Mouse (Mus musculus) erythroid progenitor cell, adult 5-6 weeks (primary cell): ENCODE results near the gene Krtap26-1. TPM values are rescaled to one million over a fixed set of nuclear protein-coding genes. Genes with fewer than 3 reads are reported as not detected.

Experiments
- ATAC-seq: replicated peaks from 2 replicates; pipeline ENCODE4 v1.8.0; 2016; ENCODE audit warnings: moderate number of reproducible peaks, mild to moderate bottlenecking, moderate TSS enrichment, inconsistent platforms; ENCODE audit not compliant: poor library complexity, low FRiP score, severe bottlenecking
- total RNA-seq, 2 experiments: library from RNA; stranded (forward) in 1 of 2; stranded (reverse) in 1 of 2; fragments of 150-400 nt in 1 of 2; fragments of 186-747, 209-891 nt in 1 of 2; gene quantifications; 2 replicates each; pipeline versions ENCODE4 v1.2.3 to v1.2.4; 2015 to 2017; ENCODE audit warnings: low replicate concordance in 2 of 2

The Krtap26-1 gene
- total RNA-seq (2015; ENCODE audit: low replicate concordance) (not detected in 2 replicates), total RNA-seq (2017; ENCODE audit: low replicate concordance) (not detected in 2 replicates)

DNA sequence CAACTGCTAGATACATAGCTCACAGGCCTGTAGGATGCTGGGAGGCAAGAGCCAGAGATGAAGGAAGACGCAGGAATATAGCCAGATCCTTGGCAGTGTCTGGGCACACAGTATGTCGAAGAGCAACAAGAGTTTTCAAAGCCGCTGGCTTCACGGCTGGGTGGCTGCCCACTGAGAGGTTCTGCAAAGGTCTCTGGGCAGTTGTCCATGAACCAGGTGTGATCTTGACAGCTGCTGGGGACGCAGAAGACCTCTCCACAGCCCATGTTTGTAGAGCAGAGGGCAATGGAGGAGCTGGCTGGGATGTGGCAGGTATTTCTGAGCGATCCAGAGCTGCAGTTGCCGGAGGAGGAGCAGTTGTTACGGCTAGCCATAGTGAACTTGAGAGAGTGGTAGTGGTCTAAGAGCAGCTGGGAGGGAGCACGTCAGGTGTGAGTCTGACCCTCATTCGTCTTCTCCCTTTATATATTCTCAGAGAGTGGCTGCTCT lies at the start of gene Krtap26-1:
TSS of gene Krtap26-1 (minus strand) at position 439 of the 489 bp plus-strand sequence.
- no peak for ATAC-seq

DNA sequence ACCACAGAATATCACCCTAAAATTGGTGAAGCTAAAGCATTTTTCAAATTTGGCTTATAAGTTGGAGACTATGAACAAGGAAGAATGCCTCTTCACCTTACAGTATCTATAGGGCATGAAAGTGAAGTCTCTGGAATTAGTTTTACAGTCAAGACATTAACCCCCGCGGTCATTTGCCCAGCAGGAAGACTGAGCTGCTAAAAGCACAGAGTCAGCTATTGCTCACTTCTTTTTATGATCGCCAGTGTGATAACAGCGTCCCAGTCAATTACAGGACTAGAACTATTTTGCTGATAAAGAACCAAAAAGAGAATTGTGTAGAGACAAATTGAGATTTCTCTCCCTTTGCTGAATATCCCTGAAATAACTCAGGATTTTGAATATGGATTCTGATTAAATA lies 48.7 kb upstream of the Krtap26-1 start:
- ATAC-seq = no peak

- ATAC-seq = no peak
These were observed 33.7 kb upstream of the Krtap26-1 start for GRCm38 (mm10) chr16:88681282-88681681.

DNA sequence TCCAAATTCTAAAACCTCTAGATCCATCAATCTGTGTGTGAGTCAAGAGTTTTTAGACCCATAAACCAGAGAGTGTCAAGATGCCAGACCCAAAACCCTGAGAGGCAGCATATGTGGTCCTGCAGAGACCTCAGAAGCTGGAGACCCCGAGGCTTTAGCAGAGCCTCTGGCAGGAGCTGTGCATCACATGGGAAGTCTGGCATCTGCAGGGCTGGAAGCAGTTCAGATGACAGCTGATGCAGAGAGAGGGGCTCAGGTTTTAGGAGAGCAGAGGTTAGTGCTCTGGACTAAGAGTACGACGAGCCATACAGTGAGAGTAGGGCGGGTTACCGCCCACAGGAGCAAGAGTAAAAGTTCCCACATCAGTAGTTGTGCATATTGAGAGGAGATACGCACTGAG lies 31.5 kb upstream of the Krtap26-1 start:
- ATAC-seq = no peak

GRCm38 (mm10) chr16:88671571-88671970 lies 24.0 kb upstream of the Krtap26-1 start, which contains the start of gene Krtap27-1:
Krtap27-1 (minus strand) TSS chr16:88671671.
- no peak for ATAC-seq

GRCm38 (mm10) chr16:88657426-88657825 lies 9.8 kb upstream of the Krtap26-1 start:
- no peak for ATAC-seq

DNA sequence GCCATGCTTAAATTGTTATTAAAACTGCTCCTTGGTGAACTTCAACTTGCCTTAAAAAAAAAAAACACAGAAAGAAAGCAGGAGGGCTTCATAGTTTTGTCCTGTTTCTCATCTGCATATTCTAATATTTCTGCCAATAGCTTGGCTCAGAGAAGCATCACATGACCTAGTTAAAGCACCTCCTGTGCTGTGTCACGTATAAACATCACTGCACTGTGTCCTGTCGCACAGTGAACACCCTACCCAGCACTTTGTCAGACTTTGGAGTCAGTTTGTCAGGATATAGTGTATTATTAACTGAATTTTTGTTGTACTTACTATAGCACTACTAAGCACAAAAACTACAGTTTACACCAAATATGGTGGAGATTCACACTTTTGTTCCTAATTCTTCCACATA lies 4.4 kb upstream of the Krtap26-1 start:
- no peak for ATAC-seq

GRCm38 (mm10) chr16:88651082-88651481 lies 3.5 kb upstream of the Krtap26-1 start:
- no peak for ATAC-seq

GRCm38 (mm10) chr16:88646366-88647111 lies 1.1 kb downstream of the Krtap26-1 start:
- no peak for ATAC-seq

GRCm38 (mm10) chr16:88640053-88640452 lies 7.5 kb downstream of the Krtap26-1 start:
- no peak for ATAC-seq

DNA sequence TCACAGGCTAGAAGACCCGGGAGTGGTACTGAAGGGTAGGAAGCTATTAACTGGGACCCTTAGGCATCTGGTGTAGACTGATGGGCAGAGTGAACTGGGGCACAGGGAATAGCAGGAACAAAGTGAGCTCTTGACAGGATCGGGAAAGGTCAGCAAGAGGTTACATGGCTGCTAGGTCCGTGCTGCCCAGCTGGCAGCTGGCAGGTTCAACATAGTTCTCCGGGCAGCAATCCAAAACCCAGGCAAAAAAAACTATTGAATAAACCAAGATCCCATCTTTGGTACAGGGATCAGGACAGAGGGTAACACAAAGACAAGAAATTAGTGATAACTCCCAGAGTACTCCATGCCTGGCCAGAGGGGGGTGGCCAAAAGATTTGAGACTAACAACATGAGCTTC lies 12.5 kb downstream of the Krtap26-1 start:
- no peak for ATAC-seq

- no peak for ATAC-seq
These were observed 16.1 kb downstream of the Krtap26-1 start for GRCm38 (mm10) chr16:88631474-88631873.

GRCm38 (mm10) chr16:88627566-88627965 lies 20.0 kb downstream of the Krtap26-1 start, which contains the start of gene 2310079G19Rik:
2310079G19Rik (minus strand) TSS chr16:88627666.
- ATAC-seq = no peak

- ATAC-seq = no peak
These were observed 34.9 kb downstream of the Krtap26-1 start for GRCm38 (mm10) chr16:88612712-88613111.

GRCm38 (mm10) chr16:88611922-88612321 lies 35.7 kb downstream of the Krtap26-1 start, which contains the start of gene Krtap24-1:
Krtap24-1 (minus strand) TSS chr16:88612279.
- no peak for ATAC-seq

- ATAC-seq = no peak
These were observed 43.0 kb downstream of the Krtap26-1 start for GRCm38 (mm10) chr16:88604570-88604969.

GRCm38 (mm10) chr16:88602464-88602863 lies 45.1 kb downstream of the Krtap26-1 start:
- no peak for ATAC-seq

DNA sequence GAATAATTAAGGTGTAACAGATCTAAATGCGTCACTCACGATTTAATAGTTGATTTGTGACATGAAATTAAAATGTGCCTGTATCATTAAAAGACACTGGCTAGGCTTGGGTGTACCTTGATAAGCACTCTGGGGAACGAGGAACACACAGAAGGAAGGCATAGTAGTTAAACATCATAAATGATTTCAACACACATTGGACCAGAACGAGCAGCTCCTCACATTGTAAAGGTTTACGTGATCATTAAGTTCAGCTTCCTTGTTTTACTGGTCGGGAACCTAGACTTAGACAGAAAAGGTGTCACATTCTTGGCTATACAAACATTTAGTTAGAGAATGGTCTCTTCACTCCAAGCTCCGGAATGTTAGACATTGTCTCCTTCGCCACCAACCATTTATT lies 47.3 kb downstream of the Krtap26-1 start:
- no peak for ATAC-seq

DNA sequence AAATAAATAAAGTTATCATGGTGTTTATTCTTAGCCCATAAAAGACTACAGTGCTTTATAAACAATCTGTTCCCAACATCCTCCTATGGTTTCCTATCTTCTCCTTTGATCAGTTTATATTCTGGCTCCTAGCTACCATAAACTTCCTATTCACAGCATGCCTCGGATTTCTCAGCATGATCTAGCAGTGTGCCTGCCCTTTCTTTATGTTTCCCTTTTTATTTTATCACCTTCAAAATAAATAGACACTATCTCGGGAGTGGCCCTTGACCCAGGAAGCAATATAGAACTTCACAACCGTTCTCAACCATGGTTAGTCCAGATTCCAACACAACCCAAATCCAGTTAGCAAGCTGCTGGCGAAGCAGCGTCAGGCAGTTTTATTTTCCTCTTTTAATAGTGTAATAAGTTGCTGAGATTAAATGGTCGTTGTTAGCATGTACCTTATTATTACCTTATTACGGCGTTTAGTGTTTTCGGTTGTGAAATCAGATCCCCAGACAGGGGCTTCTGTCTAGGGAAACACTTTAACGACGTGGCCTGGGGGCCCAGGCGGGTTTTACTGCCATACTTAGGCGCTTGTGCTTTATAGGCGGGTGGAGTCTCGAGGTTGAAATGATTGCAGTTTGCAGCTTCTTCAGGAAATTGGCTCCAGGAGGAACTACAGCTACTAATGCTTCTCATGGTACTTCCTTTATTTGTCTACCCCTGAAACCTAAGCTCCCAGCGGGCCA lies 47.9 kb downstream of the Krtap26-1 start:
- no peak for ATAC-seq
